Mouse (Mus musculus) cerebellum, adult 2 months (tissue): Measurements from ENCODE around the gene Aaed1.

ENCODE experiments used
- CTCF ChIP-seq: fragments of 200-500 bp; IDR thresholded peaks from 2 replicates; pipeline ENCODE4 v1.5.1; 2011; ENCODE audit warnings: low read depth, mild to moderate bottlenecking, control low read depth, low read length, moderate library complexity, borderline replicate concordance; ENCODE audit not compliant: insufficient read depth
- POLR2A ChIP-seq: fragments of 200-500 bp; IDR thresholded peaks from 2 replicates; pipeline ENCODE4 v1.6.1; 2011; ENCODE audit warnings: low read length, control low read depth, borderline replicate concordance; ENCODE audit not compliant: insufficient read depth

DNA sequence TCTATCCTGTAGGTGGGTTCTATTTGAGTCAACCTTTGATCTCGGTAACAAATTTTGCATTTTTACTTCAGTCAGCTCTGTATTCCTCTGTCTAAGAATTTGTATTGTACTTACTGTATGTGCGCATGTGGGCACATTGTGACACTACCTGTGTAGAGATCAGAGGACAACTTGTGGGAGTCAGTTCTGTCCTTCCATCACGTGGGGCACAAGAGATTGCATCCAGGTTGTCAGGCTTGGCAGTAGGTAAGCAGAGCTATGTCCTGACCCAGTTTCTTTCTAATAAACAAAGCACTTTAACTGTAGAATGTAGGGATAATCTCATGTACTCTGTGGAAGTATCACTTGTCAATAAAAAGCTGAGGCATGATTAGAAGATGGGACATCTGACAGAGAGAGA is 1.5 kb upstream of the Aaed1 start:
- TF ChIP-seq CTCF (no peak), POLR2A (no peak)
